Mouse (Mus musculus) hindbrain, postnatal 0 days (tissue): ENCODE measurements around the gene Kcnk15. TPM values are rescaled to one million over a fixed set of nuclear protein-coding genes. Genes with fewer than 3 reads are reported as not detected.

Source experiments
- ATAC-seq: fragments of 200-750 bp; cut with Nextera tagmentation; 2 replicates; pipeline ENCODE4 v1.8.0; 2017; ENCODE audit warnings: mild to moderate bottlenecking, moderate TSS enrichment, moderate library complexity
- DNase-seq: peaks from one replicate; pipeline ENCODE4 v3.0.0-alpha.2; 2015; ENCODE audit warnings: low spot score
- H3K27ac ChIP-seq: fragments of 300-500 bp; sonication (generic); 2 replicates; pipeline ENCODE4 v1.5.1; 2014; ENCODE audit warnings: mild to moderate bottlenecking
- H3K27me3 ChIP-seq: fragments of 300-500 bp; sonication (generic); 2 replicates; pipeline ENCODE4 v1.6.1; 2014; ENCODE audit warnings: low read length, mixed read lengths; ENCODE audit not compliant: insufficient read depth
- H3K36me3 ChIP-seq: fragments of 300-500 bp; sonication (generic); 2 replicates; pipeline ENCODE4 v1.6.1; 2014; ENCODE audit warnings: low read length, mixed read lengths; ENCODE audit not compliant: insufficient read depth
- H3K4me1 ChIP-seq: fragments of 300-500 bp; sonication (generic); 2 replicates; pipeline ENCODE4 v1.6.1; 2014; ENCODE audit warnings: antibody characterized with exemption, low read length, mixed read lengths; ENCODE audit not compliant: insufficient read depth
- H3K4me2 ChIP-seq: fragments of 300-500 bp; sonication (generic); 2 replicates; pipeline ENCODE4 v1.6.1; 2014; ENCODE audit warnings: low read depth, mild to moderate bottlenecking, low read length, moderate library complexity, mixed read lengths
- H3K4me3 ChIP-seq: fragments of 300-500 bp; sonication (generic); 2 replicates; pipeline ENCODE4 v1.5.1; 2014; ENCODE audit warnings: low read length
- H3K9ac ChIP-seq: fragments of 300-500 bp; sonication (generic); replicated peaks from 2 replicates; pipeline ENCODE4 v1.6.1; 2014; ENCODE audit warnings: mild to moderate bottlenecking, low read length, moderate library complexity, mixed read lengths
- H3K9me3 ChIP-seq: fragments of 300-500 bp; sonication (generic); 2 replicates; pipeline ENCODE4 v1.6.1; 2016; ENCODE audit warnings: low read length, mixed read lengths
- CTCF ChIP-seq: IDR thresholded peaks from 2 replicates; pipeline ENCODE4 v1.5.1; 2016; ENCODE audit warnings: antibody characterized with exemption, control low read depth, low read depth
- WGBS: fragments of 180-500 bp; shearing (Covaris S2); extraction: QIAGEN DNeasy Blood & Tissue Kit; methylation state at CpG from one replicate; pipeline ENCODE4 v1.1.7; 2014; 5-methylcytosine and 5-hydroxymethylcytosine counted together
- polyA plus RNA-seq: library from polyadenylated mRNA; unstranded; fragments of >200 nt; fragmentation: Nextera tagmentation; extraction: Ambion mirVana; gene quantifications from 2 replicates; pipeline ENCODE4 v1.2.1, GENCODE M21; 2015
- total RNA-seq: library from RNA; depleted of rRNA; stranded (reverse); fragments of >200 nt; gene quantifications from 2 replicates; pipeline ENCODE4 v1.2.3, GENCODE M21; 2014

Kcnk15 gene
- total and polyA plus RNA-seq, 2 experiments from 2014 or later, result 0.40 to 0.58 TPM

DNA sequence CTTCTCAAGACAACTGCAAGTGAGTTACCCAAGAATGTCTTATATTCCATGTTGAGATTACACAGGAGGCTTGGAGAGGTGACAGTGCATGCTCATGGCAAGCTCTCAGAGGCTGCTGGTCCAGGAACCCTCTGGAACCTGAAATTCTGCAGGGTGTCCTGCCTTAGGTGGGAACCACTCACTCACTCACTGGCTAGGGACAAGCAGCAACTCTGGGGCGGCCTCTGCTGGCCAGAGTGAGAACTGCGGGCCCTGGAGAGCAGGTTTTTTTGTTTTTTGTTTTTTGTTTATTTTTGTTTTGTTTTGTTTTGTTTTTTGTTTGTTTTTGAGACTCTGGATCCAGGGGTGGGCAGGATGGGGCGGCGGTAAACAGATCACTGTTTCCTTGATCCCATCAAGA lies 30.2 kb upstream of the Kcnk15 start:
- DNase-seq (peak; percentile 63), ATAC-seq (no peak)
- TF ChIP-seq CTCF, result peak; percentile 97
- H3K4me1 ChIP-seq, result no peaks in the 10 kb centered on the region
- H3K36me3 ChIP-seq, result no peaks in the 10 kb centered on the region
- H3K4me3 ChIP-seq, result no peak overlapping the region
- 12% methylated on average over 4 of the region's 4 CpGs for WGBS
- no peak overlapping the region for H3K4me2 ChIP-seq
- H3K27me3 ChIP-seq, result no peaks in the 10 kb centered on the region
- no peak overlapping the region for H3K27ac ChIP-seq
- no peak overlapping the region for H3K9ac ChIP-seq
- no peaks in the 10 kb centered on the region for H3K9me3 ChIP-seq

DNA sequence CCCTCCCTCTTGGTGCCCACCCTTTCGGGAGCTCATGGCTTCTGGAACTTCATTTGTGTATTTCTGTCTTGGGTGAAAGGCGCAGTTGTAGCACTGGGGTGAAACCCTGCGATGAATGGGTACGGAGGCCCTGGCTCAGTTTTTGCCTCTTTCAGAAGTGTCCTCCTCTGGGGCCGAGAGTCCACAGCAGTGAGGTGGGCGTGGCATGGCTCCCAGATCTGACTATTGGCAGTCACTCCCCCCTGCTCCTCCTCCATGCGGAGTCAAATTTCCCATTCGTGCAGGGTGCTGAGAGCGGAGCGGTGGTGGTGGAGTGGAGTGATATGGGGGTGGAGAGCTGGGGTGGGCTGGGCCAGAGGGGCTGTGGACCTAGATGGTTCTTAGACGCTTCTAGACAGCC lies 29.7 kb upstream of the Kcnk15 start:
- no peaks in the 10 kb centered on the region for H3K36me3 ChIP-seq
- TF ChIP-seq CTCF, result no peak
- H3K9ac ChIP-seq, result no peak overlapping the region
- ATAC-seq (no peak), DNase-seq (no peak)
- no peak overlapping the region for H3K27ac ChIP-seq
- no peaks in the 10 kb centered on the region for H3K9me3 ChIP-seq
- no peak overlapping the region for H3K4me2 ChIP-seq
- H3K4me3 ChIP-seq, result no peak overlapping the region
- no peaks in the 10 kb centered on the region for H3K4me1 ChIP-seq
- 23% methylated on average over 11 of the region's 11 CpGs for WGBS
- H3K27me3 ChIP-seq, result no peaks in the 10 kb centered on the region

DNA sequence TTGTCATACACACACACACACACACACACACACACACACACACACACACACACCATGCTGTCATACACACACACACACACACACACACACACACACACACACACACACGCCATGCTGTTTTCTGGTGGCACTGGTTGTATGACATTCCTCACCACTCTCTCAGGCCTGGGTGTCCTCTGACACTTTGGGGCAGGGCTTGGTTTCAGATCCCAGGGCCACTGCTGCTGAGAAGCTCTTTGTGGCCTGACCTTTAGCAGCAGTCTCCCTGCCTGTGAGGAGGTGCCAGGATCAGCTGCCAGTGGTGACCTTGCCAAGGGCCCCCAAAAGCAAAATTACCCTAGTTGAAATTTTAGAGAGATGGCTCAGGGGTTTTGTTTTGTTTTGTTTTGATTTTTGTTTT lies 27.6 kb upstream of the Kcnk15 start:
- H3K9me3 ChIP-seq, result no peaks in the 10 kb centered on the region
- no peaks in the 10 kb centered on the region for H3K36me3 ChIP-seq
- H3K27me3 ChIP-seq, result no peaks in the 10 kb centered on the region
- ATAC-seq, result no peak
- no peak overlapping the region for H3K4me2 ChIP-seq
- no peak overlapping the region for H3K4me3 ChIP-seq
- no peak overlapping the region for H3K27ac ChIP-seq
- TF ChIP-seq CTCF, result no peak
- no peak overlapping the region for H3K9ac ChIP-seq
- DNase-seq, result no peak
- WGBS, result 89% methylated on average over 1 of the region's 1 CpGs
- no peaks in the 10 kb centered on the region for H3K4me1 ChIP-seq

DNA sequence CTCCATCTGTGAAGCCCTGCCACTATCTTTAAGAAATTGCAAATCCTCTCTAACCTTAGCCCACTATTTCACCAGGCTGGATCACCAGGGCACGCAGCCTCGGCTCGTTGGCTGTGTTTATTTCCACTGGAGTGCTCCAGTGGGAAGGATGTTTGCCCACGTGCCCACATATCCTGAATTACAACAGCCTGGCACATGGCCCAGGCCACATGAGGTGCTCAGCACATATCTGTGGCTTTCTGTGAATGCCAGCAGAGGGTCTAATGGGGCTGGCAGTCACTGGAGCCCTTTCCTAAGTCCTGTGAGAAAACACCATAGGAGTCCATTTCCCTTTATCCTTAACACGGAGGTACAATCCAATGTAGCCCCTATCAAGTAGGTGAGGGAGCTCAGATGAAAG lies 27.0 kb upstream of the Kcnk15 start:
- DNase-seq, result no peak

DNA sequence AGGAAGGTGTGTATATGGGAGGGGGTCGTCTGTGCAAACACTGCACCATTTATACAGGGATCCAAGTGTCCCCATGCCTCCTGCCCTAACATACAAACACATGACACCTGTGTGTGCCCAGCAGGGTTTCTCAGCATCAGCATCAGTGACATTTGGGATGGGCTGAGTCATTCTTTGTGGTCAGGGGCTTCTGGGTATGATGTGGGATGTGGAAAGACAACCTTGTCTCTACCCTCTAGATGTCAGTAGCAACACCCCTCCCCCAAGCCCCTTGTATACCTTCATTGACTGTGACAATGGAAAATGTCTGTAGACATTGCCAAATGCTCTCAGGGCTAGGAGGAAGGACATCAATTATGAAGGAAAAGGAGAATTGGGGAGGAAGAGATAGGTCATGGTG lies 22.3 kb upstream of the Kcnk15 start:
- DNase-seq (no peak), ATAC-seq (no peak)
- WGBS, result 52% methylated on average over 1 of the region's 1 CpGs
- no peaks in the 10 kb centered on the region for H3K9me3 ChIP-seq
- H3K36me3 ChIP-seq, result no peaks in the 10 kb centered on the region
- no peak for TF ChIP-seq CTCF
- no peak overlapping the region for H3K9ac ChIP-seq
- no peak overlapping the region for H3K4me3 ChIP-seq
- no peak overlapping the region for H3K4me2 ChIP-seq
- no peak overlapping the region for H3K27ac ChIP-seq
- H3K27me3 ChIP-seq, result no peaks in the 10 kb centered on the region
- H3K4me1 ChIP-seq, result no peaks in the 10 kb centered on the region

More for the DNA sequence above, 27.0 kb upstream of the Kcnk15 start:
- no peak for TF ChIP-seq CTCF
- Histone ChIP-seq H3K9ac (no peak overlapping the region), H3K4me1 (no peaks in the 10 kb centered on the region), H3K4me2 (no peak overlapping the region), H3K36me3 (no peaks in the 10 kb centered on the region), H3K27ac (no peak overlapping the region), H3K9me3 (no peaks in the 10 kb centered on the region), H3K27me3 (no peaks in the 10 kb centered on the region), H3K4me3 (no peak overlapping the region)
- 42% methylated on average over 5 of the region's 5 CpGs for WGBS
- no peak for ATAC-seq

DNA sequence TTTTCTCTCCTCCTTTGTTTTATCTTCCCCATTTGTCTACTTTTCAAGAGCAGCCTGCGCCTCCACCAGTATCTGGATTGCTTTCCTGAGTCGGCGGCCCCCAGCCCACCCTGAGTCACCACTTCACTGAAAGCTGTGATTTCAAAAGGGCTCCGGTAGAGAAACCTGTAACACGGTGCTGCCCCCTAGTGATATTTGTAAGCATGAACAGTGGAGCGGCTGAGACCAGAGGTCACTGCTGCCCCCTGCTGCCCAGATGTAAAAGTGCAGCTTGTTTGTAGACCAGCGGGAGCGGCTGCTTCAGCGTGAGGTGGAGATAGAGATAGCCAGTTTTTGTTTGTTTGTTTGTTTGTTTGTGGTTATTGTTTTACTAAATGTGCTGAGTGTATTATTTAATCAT lies 15.4 kb upstream of the Kcnk15 start:
- peak; percentile 98 for TF ChIP-seq CTCF
- Histone ChIP-seq H3K4me3 (no peak overlapping the region), H3K4me2 (no peak overlapping the region), H3K9ac (no peak overlapping the region), H3K4me1 (no peaks in the 10 kb centered on the region), H3K9me3 (no peaks in the 10 kb centered on the region), H3K27me3 (no peaks in the 10 kb centered on the region), H3K36me3 (no peaks in the 10 kb centered on the region), H3K27ac (no peak overlapping the region)
- ATAC-seq (peak; percentile 64), DNase-seq (peak; percentile 93)
- 25% methylated on average over 9 of the region's 9 CpGs for WGBS

DNA sequence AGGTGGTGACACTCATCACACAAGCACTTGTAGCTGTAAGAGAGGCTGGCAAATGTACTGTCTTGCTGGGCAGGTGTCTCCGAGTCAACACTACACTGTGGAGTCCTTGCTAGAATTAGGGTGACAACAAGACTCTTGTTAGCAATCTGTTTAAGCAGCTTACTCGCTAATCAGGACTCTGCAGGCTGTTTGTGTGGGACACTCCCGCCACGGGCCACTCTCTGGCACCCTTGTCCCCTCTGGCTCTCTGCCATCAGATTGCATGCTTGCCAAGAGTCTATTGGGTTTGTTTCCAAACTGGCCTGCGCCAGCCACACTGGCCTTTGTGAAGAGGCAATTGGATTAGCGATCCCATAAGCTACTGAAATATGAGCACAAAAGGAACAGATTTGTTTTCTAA lies 13.9 kb upstream of the Kcnk15 start:
- ATAC-seq (peak; percentile 59), DNase-seq (peak; percentile 74)
- no peaks in the 10 kb centered on the region for H3K9me3 ChIP-seq
- H3K36me3 ChIP-seq, result no peaks in the 10 kb centered on the region
- no peaks in the 10 kb centered on the region for H3K4me1 ChIP-seq
- no peak overlapping the region for H3K9ac ChIP-seq
- no peak overlapping the region for H3K27ac ChIP-seq
- TF ChIP-seq CTCF, result no peak
- H3K4me3 ChIP-seq, result no peak overlapping the region
- no peak overlapping the region for H3K4me2 ChIP-seq
- H3K27me3 ChIP-seq, result no peaks in the 10 kb centered on the region
- 30% methylated on average over 6 of the region's 6 CpGs for WGBS
